Mouse (Mus musculus) erythroblast, embryonic 14.5 days (primary cell): ENCODE data around the gene Fam57a.

Source experiments
- GATA1 ChIP-seq: IDR thresholded peaks from 2 replicates; pipeline ENCODE4 v1.6.1; 2012; ENCODE audit warnings: low read length, inconsistent platforms, mixed read lengths
- TAL1 ChIP-seq: IDR thresholded peaks from 3 replicates; pipeline ENCODE4 v1.6.1; 2012; ENCODE audit warnings: low read length, inconsistent platforms, mixed read lengths

GRCm38 (mm10) chr11:76210228-76210985 is 30.9 kb downstream of the Fam57a start:
- TF ChIP-seq GATA1 (no peak), TAL1 (no peak)
